Mouse (Mus musculus) forebrain, embryonic 15.5 days (tissue): ENCODE results near the gene Cftr. TPM values are rescaled to one million over a fixed set of nuclear protein-coding genes. Genes with fewer than 3 reads are reported as not detected.

Source experiments
- ATAC-seq: fragments of 200-750 bp; cut with Nextera tagmentation; replicated peaks from 2 replicates; pipeline ENCODE4 v1.8.0; 2017; ENCODE audit warnings: mild to moderate bottlenecking, moderate TSS enrichment, moderate library complexity
- H3K27ac ChIP-seq: fragments of 300-500 bp; sonication (generic); replicated peaks from 2 replicates; pipeline ENCODE4 v1.5.1; 2015; ENCODE audit warnings: mild to moderate bottlenecking, inconsistent platforms
- H3K27me3 ChIP-seq: fragments of 300-500 bp; sonication (generic); 2 replicates; pipeline ENCODE4 v1.6.1; 2015; ENCODE audit warnings: inconsistent platforms
- H3K36me3 ChIP-seq: fragments of 300-500 bp; sonication (generic); 2 replicates; pipeline ENCODE4 v1.6.1; 2015; ENCODE audit warnings: mild to moderate bottlenecking, inconsistent platforms
- H3K4me1 ChIP-seq: fragments of 300-500 bp; sonication (generic); 2 replicates; pipeline ENCODE4 v1.6.1; 2015; ENCODE audit warnings: inconsistent platforms
- H3K4me2 ChIP-seq: fragments of 300-500 bp; sonication (generic); replicated peaks from 2 replicates; pipeline ENCODE4 v1.6.1; 2015; ENCODE audit warnings: mild to moderate bottlenecking, inconsistent platforms
- H3K4me3 ChIP-seq: fragments of 300-500 bp; sonication (generic); 2 replicates; pipeline ENCODE4 v1.5.1; 2015; ENCODE audit warnings: mild to moderate bottlenecking, inconsistent platforms
- H3K9ac ChIP-seq: fragments of 300-500 bp; sonication (generic); replicated peaks from 2 replicates; pipeline ENCODE4 v1.6.1; 2015; ENCODE audit warnings: mild to moderate bottlenecking, inconsistent platforms
- H3K9me3 ChIP-seq: fragments of 300-500 bp; sonication (generic); 2 replicates; pipeline ENCODE4 v1.6.1; 2016; ENCODE audit warnings: inconsistent platforms
- WGBS: fragments of 180-500 bp; shearing (Covaris S2); methylation state at CpG from one replicate; pipeline ENCODE4 v1.1.7; 2015; ENCODE audit warnings: mixed read lengths; 5-methylcytosine and 5-hydroxymethylcytosine counted together
- polyA plus RNA-seq: library from polyadenylated mRNA; unstranded; fragments of >200 nt; fragmentation: Nextera tagmentation; extraction: Ambion mirVana; gene quantifications from 2 replicates; pipeline ENCODE4 v1.2.1, GENCODE M21; 2015

The Cftr gene
- polyA plus RNA-seq, 1 experiment from 2014 or later: 0.39 TPM

DNA sequence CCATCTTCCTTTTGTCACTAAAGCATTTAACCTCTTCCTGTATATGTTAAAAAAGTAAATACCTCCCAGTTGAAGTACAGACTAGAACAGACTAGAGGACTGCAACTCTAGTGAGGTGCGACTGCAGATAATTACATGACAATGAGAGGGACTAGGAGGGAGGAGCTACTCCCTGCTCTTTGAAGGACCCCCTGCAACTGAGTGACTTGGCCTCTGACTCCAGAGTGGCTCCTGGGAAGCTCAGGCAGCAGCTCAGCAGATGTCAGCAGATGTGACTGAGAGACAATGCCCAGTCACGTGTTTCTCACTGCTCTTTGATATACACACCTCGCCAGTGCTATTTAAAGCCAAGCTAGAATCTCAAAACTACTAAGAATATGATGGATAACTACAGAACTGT is 54.7 kb downstream of the Cftr start:
- H3K4me2 ChIP-seq: no peak overlapping the region
- no peaks in the 10 kb centered on the region for H3K36me3 ChIP-seq
- H3K9ac ChIP-seq: no peak overlapping the region
- H3K4me3 ChIP-seq: no peak overlapping the region
- ATAC-seq: no peak
- H3K27ac ChIP-seq: no peak overlapping the region
- 15% methylated on average over 3 of the region's 3 CpGs for WGBS
- no peaks in the 10 kb centered on the region for H3K4me1 ChIP-seq
- H3K27me3 ChIP-seq: no peaks in the 10 kb centered on the region
- no peaks in the 10 kb centered on the region for H3K9me3 ChIP-seq

DNA sequence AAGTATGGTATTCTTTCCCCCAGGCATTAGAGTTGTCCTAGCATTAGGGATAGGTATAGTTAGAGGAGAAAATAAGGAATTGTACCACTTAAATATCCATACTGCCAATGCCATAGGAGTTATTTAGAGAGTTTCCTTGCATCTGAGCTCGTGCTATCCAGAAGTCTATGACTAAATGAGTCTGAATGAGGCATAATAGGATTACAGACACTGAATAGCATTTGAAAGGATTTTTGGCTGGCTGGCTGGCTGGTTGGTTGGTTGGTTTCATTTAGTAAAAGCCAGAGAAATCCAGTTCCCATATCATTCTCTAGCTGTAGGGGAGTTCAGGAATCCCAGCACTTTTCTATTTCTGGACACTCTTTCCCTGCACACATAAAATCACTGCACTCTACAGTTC is 76.0 kb downstream of the Cftr start:
- ATAC-seq: 0 out of 2 replicates have a peak, but pooled peaks have one; percentile 26
- H3K27ac ChIP-seq: no peak overlapping the region
- no peaks in the 10 kb centered on the region for H3K9me3 ChIP-seq
- WGBS: 7% methylated on average over 1 of the region's 1 CpGs
- H3K36me3 ChIP-seq: no peaks in the 10 kb centered on the region
- H3K4me3 ChIP-seq: no peak overlapping the region
- no peak overlapping the region for H3K4me2 ChIP-seq
- H3K4me1 ChIP-seq: no peaks in the 10 kb centered on the region
- no peaks in the 10 kb centered on the region for H3K27me3 ChIP-seq
- H3K9ac ChIP-seq: no peak overlapping the region

DNA sequence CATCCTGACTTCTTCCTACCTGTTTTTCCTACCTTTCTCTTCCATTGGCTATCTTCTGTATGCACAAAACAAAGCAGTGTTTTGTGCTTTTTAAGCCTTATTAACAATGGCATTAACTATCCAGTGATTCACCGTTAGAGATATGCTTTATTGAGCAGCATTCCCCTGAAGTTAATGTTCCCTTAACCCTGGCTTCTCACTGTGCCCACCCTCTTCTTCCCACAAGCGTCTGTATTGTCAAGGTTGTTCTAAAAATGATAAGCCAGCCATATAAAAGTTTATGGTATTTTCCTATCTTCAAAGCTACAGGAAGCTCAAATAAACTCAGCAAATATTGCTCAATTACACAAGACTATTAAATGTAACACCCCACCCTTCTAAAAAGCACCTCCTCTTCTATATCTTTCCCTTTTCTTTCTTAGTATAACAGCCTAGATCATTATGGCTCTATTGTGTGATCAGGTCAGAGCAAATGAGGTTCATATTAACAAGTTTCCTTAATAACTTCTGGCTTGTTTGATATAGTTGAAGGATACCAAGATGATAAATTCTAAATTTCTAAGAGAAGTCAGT is 77.5 kb downstream of the Cftr start:
- no peak for ATAC-seq
- Histone ChIP-seq H3K4me2 (no peak overlapping the region), H3K4me1 (no peaks in the 10 kb centered on the region), H3K9ac (no peak overlapping the region), H3K36me3 (no peaks in the 10 kb centered on the region), H3K9me3 (no peaks in the 10 kb centered on the region), H3K4me3 (no peak overlapping the region), H3K27me3 (no peaks in the 10 kb centered on the region), H3K27ac (no peak overlapping the region)
- WGBS: 43% methylated on average over 2 of the region's 2 CpGs

DNA sequence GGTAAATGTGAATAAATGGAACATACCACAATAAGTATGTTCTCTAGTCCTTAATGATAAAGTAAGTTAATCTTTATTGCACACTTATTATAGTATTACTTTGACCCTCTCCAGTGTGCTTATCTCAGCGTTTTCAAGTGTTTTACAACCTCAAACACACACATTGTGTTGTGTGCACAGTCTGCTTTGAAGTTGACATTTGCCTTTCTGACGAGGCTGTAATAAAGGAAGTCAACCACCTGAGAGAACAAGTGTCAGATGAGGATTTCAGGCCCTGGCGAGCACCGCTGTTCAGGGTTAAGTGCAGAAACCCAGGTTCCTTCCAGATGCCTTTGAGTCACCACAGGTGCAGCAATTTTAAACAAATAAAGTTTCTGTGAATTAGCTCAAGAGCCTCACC is 78.0 kb downstream of the Cftr start:
- Histone ChIP-seq H3K27ac (no peak overlapping the region), H3K36me3 (no peaks in the 10 kb centered on the region), H3K4me1 (no peaks in the 10 kb centered on the region), H3K4me2 (no peak overlapping the region), H3K9ac (no peak overlapping the region), H3K27me3 (no peaks in the 10 kb centered on the region), H3K4me3 (no peak overlapping the region), H3K9me3 (no peaks in the 10 kb centered on the region)
- WGBS: 42% methylated on average over 4 of the region's 4 CpGs
- no peak for ATAC-seq

DNA sequence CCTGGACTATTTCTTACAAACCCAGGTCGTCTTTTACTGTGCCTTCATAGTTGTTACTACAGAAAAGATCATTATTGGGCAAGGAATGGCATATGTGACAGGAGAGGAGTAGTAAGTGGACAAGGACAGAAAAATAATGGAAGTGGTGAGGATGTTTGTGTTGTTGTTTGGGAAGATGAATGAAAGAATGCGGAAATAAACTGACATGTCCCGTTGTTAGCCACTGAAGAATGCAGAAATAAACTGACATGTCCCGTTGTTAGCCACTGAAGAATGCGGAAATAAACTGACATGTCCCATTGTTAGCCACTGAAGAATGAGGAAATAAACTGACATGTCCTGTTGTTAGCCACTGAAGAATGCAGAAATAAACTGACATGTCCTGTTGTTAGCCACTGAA is 84.1 kb downstream of the Cftr start:
- no peaks in the 10 kb centered on the region for H3K9me3 ChIP-seq
- H3K9ac ChIP-seq: no peak overlapping the region
- no peak overlapping the region for H3K27ac ChIP-seq
- WGBS: 33% methylated on average over 5 of the region's 5 CpGs
- no peak overlapping the region for H3K4me2 ChIP-seq
- no peaks in the 10 kb centered on the region for H3K4me1 ChIP-seq
- no peaks in the 10 kb centered on the region for H3K27me3 ChIP-seq
- no peak overlapping the region for H3K4me3 ChIP-seq
- ATAC-seq: no peak
- no peaks in the 10 kb centered on the region for H3K36me3 ChIP-seq

DNA sequence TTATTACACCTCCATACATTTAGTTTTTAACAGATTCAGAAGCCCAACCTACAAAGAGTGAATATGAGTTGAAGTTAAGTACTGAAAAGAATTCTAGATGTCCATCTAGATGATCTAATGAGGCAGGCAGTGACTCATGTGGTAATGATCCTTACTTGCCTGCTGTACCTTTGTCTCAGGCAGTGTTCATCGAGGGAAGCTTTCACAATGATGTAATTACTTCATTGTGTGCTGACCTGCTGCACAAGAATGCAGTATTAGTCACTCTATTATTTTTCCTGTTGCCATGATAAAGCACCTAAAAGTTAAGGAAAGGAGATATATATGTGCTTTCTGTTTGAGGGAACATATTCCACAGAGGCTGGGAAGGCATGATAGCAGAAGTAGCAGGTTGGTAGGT is 100.5 kb downstream of the Cftr start:
- 4% methylated on average over 1 of the region's 1 CpGs for WGBS
- no peaks in the 10 kb centered on the region for H3K9me3 ChIP-seq
- no peaks in the 10 kb centered on the region for H3K4me1 ChIP-seq
- H3K4me3 ChIP-seq: no peak overlapping the region
- no peaks in the 10 kb centered on the region for H3K36me3 ChIP-seq
- ATAC-seq: no peak
- no peaks in the 10 kb centered on the region for H3K27me3 ChIP-seq
- no peak overlapping the region for H3K4me2 ChIP-seq
- H3K9ac ChIP-seq: no peak overlapping the region
- H3K27ac ChIP-seq: no peak overlapping the region

DNA sequence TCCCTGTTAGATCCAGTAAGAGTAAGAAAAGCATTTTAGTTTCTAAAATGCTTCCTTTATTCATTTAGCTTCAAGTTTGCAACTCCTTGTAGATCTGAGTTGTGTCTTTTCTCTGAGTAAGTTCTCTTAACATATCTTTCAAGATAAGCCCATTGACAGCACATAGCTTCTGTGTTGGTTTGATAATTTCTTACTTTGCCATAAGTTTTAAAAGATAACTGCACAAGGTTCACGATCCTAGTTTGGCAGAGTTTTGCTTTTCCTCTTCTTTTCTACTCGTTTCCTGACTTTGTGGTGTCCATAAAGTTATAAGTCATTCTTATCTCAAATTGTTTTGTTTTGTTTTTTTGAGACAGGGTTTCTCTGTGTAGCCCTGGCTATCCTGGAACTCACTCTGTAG is 130.3 kb downstream of the Cftr start:
- ATAC-seq: no peak
- Histone ChIP-seq H3K9me3 (no peaks in the 10 kb centered on the region), H3K4me1 (no peaks in the 10 kb centered on the region), H3K36me3 (no peaks in the 10 kb centered on the region), H3K4me2 (no peak overlapping the region), H3K27ac (no peak overlapping the region), H3K9ac (no peak overlapping the region), H3K27me3 (no peaks in the 10 kb centered on the region), H3K4me3 (no peak overlapping the region)
- WGBS: 78% methylated on average over 2 of the region's 2 CpGs

DNA sequence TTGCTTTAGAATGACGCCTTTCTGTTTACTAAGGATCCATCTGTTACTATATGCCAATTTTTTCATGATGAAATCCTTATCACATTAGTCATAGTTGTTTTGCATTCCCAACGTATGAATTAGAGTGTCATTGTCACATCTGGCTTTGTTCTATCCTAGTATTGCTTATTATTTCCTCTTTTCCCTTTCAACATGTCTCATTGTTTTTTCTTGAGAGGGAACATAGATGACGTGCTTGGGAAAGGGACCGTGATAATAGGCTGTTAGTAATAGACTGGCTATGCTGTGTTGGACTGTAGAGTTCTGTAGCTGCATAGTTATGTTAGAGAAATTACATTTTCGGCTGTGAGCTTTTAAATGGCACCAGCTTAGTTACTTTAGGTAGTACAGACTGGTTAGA is 131.6 kb downstream of the Cftr start:
- Histone ChIP-seq H3K9me3 (no peaks in the 10 kb centered on the region), H3K4me1 (no peaks in the 10 kb centered on the region), H3K27ac (no peak overlapping the region), H3K4me3 (no peak overlapping the region), H3K36me3 (no peaks in the 10 kb centered on the region), H3K4me2 (no peak overlapping the region), H3K9ac (no peak overlapping the region), H3K27me3 (no peaks in the 10 kb centered on the region)
- ATAC-seq: no peak
- WGBS: 68% methylated on average over 5 of the region's 5 CpGs

DNA sequence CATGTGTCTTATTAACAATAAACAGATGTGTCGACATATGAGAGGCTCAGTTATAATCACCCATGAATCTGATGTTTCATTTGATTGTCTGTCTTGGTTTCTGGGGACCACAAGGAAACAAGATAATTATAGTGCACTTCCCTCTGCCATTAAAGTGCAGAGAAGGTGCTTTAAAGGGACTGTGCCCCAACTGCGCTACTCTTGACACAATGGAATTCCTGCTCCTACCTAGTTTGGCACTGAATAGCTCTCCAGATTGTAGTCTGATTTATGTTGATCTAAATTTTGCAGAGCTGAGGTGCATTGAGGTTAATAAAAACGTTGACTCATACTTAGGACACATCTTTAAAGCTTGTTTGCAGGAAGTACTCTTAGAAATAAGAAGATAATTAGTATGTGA is 132.7 kb downstream of the Cftr start:
- no peak overlapping the region for H3K27ac ChIP-seq
- H3K9me3 ChIP-seq: no peaks in the 10 kb centered on the region
- 44% methylated on average over 3 of the region's 3 CpGs for WGBS
- H3K27me3 ChIP-seq: no peaks in the 10 kb centered on the region
- no peak overlapping the region for H3K9ac ChIP-seq
- ATAC-seq: no peak
- no peak overlapping the region for H3K4me3 ChIP-seq
- no peak overlapping the region for H3K4me2 ChIP-seq
- H3K36me3 ChIP-seq: no peaks in the 10 kb centered on the region
- H3K4me1 ChIP-seq: no peaks in the 10 kb centered on the region

DNA sequence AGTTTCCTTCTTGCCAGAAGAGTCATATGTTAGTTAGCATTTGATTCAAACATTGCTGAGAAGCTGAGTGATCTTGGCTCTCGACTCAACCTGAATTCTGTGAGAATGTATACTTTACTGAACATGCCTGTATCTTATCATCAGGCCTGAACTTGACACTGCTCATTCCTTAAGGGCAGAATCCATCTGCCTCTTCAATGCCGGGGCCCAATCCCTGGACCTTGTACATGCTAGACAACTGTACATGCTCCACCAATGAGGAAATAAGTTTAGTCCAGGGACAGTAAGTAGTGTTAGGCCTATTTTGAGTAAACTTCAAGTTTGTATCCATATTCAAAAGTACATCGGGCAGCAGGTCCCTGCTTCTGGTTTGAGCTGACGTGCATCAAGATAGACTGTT is 134.6 kb downstream of the Cftr start:
- H3K4me3 ChIP-seq: no peak overlapping the region
- H3K4me2 ChIP-seq: no peak overlapping the region
- no peaks in the 10 kb centered on the region for H3K4me1 ChIP-seq
- H3K9me3 ChIP-seq: no peaks in the 10 kb centered on the region
- ATAC-seq: no peak
- 91% methylated on average over 4 of the region's 4 CpGs for WGBS
- H3K9ac ChIP-seq: no peak overlapping the region
- no peaks in the 10 kb centered on the region for H3K36me3 ChIP-seq
- H3K27me3 ChIP-seq: no peaks in the 10 kb centered on the region
- no peak overlapping the region for H3K27ac ChIP-seq

DNA sequence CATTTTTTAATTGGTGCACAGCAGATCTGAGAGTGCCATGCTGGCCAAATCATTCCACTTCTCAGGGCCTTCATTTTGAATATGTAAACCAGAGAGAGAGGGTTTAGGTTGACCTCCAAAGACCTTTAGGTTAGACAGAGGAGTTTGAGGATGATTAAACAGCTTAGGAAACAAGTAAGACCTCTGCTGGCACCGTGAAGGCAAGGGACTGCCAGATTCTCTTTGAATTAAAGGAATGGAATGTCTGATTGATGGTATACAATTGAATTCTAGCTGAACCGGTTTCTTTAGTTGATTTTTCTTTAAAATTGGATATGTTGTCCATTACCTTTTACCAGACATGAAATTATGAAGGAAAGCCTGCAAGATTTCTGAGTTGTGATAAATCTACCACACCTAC is 140.5 kb downstream of the Cftr start:
- 31% methylated on average over 2 of the region's 2 CpGs for WGBS
- Histone ChIP-seq H3K27me3 (no peaks in the 10 kb centered on the region), H3K4me2 (no peak overlapping the region), H3K27ac (no peak overlapping the region), H3K36me3 (no peaks in the 10 kb centered on the region), H3K9me3 (no peaks in the 10 kb centered on the region), H3K9ac (no peak overlapping the region), H3K4me1 (no peaks in the 10 kb centered on the region), H3K4me3 (no peak overlapping the region)
- ATAC-seq: no peak

DNA sequence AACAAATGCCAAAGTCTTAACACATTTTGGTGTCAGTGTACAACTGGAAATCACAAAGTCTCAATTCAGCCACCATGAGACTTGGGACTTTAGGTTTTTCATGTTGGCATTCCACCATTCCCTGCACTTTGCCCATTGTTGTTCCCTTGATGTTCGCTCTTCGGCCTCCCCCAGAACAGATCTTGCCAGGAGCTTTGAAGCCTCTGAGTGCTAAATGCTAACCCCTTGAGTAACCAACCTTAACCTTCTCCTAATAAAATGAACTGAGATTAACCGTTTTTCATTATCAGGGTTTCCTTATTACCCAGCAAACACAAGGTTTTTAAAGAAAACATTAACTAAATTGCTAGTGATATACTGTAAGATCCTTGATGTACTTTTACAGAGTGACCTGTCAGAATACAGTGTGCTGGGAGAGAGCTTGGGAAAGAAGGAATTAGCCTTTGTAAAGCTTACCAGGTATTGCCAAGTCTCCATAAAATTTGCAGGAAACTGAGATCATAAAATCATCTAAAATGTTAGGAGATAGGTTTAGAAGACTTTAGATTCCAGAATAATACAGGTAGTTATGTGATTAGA is 144.0 kb downstream of the Cftr start:
- Histone ChIP-seq H3K9ac (no peak overlapping the region), H3K9me3 (no peaks in the 10 kb centered on the region), H3K36me3 (no peaks in the 10 kb centered on the region), H3K4me2 (no peak overlapping the region), H3K27ac (no peak overlapping the region), H3K27me3 (no peaks in the 10 kb centered on the region), H3K4me3 (no peak overlapping the region), H3K4me1 (no peaks in the 10 kb centered on the region)
- no peak for ATAC-seq
- WGBS: 89% methylated on average over 3 of the region's 3 CpGs

DNA sequence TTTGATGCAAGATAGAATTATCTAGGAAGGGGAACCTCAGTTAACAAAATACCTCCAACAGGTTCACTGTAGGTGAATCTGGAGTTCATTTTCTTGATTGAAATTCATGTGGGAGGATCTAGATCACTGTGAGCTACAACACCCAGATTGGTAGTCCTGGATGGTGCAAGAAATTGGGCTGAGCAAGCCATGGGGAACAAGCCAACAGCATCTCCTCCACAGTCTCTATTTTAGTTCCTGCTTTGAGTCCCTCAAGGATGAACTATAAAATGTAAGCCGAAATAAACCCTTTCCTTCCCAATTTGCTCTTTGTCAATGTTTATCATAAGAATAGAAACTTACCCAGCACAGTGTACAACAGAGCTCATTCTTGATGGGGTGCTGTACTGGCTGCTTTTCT is 152.5 kb downstream of the Cftr start:
- H3K4me1 ChIP-seq: no peaks in the 10 kb centered on the region
- no peak overlapping the region for H3K4me2 ChIP-seq
- no peaks in the 10 kb centered on the region for H3K9me3 ChIP-seq
- ATAC-seq: no peak
- no peak overlapping the region for H3K4me3 ChIP-seq
- 96% methylated on average over 1 of the region's 1 CpGs for WGBS
- H3K9ac ChIP-seq: no peak overlapping the region
- H3K27ac ChIP-seq: no peak overlapping the region
- H3K27me3 ChIP-seq: no peaks in the 10 kb centered on the region
- H3K36me3 ChIP-seq: no peaks in the 10 kb centered on the region
